Mouse (Mus musculus) hindbrain, postnatal 0 days (tissue): Measurements from ENCODE around the gene Stat2. TPM values are rescaled to one million over a fixed set of nuclear protein-coding genes. Genes with fewer than 3 reads are reported as not detected.

Experiments used
- ATAC-seq: fragments of 200-750 bp; cut with Nextera tagmentation; 2 replicates; pipeline ENCODE4 v1.8.0; 2017; ENCODE audit warnings: mild to moderate bottlenecking, moderate TSS enrichment, moderate library complexity
- DNase-seq: peaks from one replicate; pipeline ENCODE4 v3.0.0-alpha.2; 2015; ENCODE audit warnings: low spot score
- H3K27ac ChIP-seq: fragments of 300-500 bp; sonication (generic); 2 replicates; pipeline ENCODE4 v1.5.1; 2014; ENCODE audit warnings: mild to moderate bottlenecking
- H3K27me3 ChIP-seq: fragments of 300-500 bp; sonication (generic); 2 replicates; pipeline ENCODE4 v1.6.1; 2014; ENCODE audit warnings: low read length, mixed read lengths; ENCODE audit not compliant: insufficient read depth
- H3K36me3 ChIP-seq: fragments of 300-500 bp; sonication (generic); 2 replicates; pipeline ENCODE4 v1.6.1; 2014; ENCODE audit warnings: low read length, mixed read lengths; ENCODE audit not compliant: insufficient read depth
- H3K4me1 ChIP-seq: fragments of 300-500 bp; sonication (generic); 2 replicates; pipeline ENCODE4 v1.6.1; 2014; ENCODE audit warnings: antibody characterized with exemption, low read length, mixed read lengths; ENCODE audit not compliant: insufficient read depth
- H3K4me2 ChIP-seq: fragments of 300-500 bp; sonication (generic); 2 replicates; pipeline ENCODE4 v1.6.1; 2014; ENCODE audit warnings: low read depth, mild to moderate bottlenecking, low read length, moderate library complexity, mixed read lengths
- H3K4me3 ChIP-seq: fragments of 300-500 bp; sonication (generic); 2 replicates; pipeline ENCODE4 v1.5.1; 2014; ENCODE audit warnings: low read length
- H3K9ac ChIP-seq: fragments of 300-500 bp; sonication (generic); replicated peaks from 2 replicates; pipeline ENCODE4 v1.6.1; 2014; ENCODE audit warnings: mild to moderate bottlenecking, low read length, moderate library complexity, mixed read lengths
- H3K9me3 ChIP-seq: fragments of 300-500 bp; sonication (generic); 2 replicates; pipeline ENCODE4 v1.6.1; 2016; ENCODE audit warnings: low read length, mixed read lengths
- CTCF ChIP-seq: IDR thresholded peaks from 2 replicates; pipeline ENCODE4 v1.5.1; 2016; ENCODE audit warnings: antibody characterized with exemption, control low read depth, low read depth
- WGBS: fragments of 180-500 bp; shearing (Covaris S2); extraction: QIAGEN DNeasy Blood & Tissue Kit; methylation state at CpG from one replicate; pipeline ENCODE4 v1.1.7; 2014; 5-methylcytosine and 5-hydroxymethylcytosine counted together
- polyA plus RNA-seq: library from polyadenylated mRNA; unstranded; fragments of >200 nt; fragmentation: Nextera tagmentation; extraction: Ambion mirVana; gene quantifications from 2 replicates; pipeline ENCODE4 v1.2.1, GENCODE M21; 2015
- total RNA-seq: library from RNA; depleted of rRNA; stranded (reverse); fragments of >200 nt; gene quantifications from 2 replicates; pipeline ENCODE4 v1.2.3, GENCODE M21; 2014

The Stat2 gene
- total and polyA plus RNA-seq, 2 experiments from 2014 or later = 8.5 to 9.7 TPM

GRCm38 (mm10) chr10:128240131-128240530 lies 30.2 kb upstream of the Stat2 start:
- no peaks in the 10 kb centered on the region for H3K27me3 ChIP-seq
- DNase-seq (no peak), ATAC-seq (no peak)
- WGBS = 91% methylated on average over 18 of the region's 18 CpGs
- no peak overlapping the region for H3K27ac ChIP-seq
- H3K9me3 ChIP-seq = no peaks in the 10 kb centered on the region
- TF ChIP-seq CTCF = no peak
- no peaks in the 10 kb centered on the region for H3K4me1 ChIP-seq
- no peak overlapping the region for H3K4me3 ChIP-seq
- H3K9ac ChIP-seq = no peak overlapping the region
- peaks cover 19% of the 10 kb centered on the region for H3K36me3 ChIP-seq
- no peak overlapping the region for H3K4me2 ChIP-seq

GRCm38 (mm10) chr10:128243252-128243651 lies 27.1 kb upstream of the Stat2 start:
- TF ChIP-seq CTCF = no peak

GRCm38 (mm10) chr10:128244121-128244520 lies 26.2 kb upstream of the Stat2 start:
- no peaks in the 10 kb centered on the region for H3K4me1 ChIP-seq
- no peak for TF ChIP-seq CTCF
- DNase-seq (no peak), ATAC-seq (no peak)
- 96% methylated on average over 15 of the region's 15 CpGs for WGBS
- no peak overlapping the region for H3K27ac ChIP-seq
- H3K27me3 ChIP-seq = no peaks in the 10 kb centered on the region
- no peak overlapping the region for H3K9ac ChIP-seq
- H3K36me3 ChIP-seq = peaks cover 19% of the 10 kb centered on the region
- H3K4me2 ChIP-seq = no peak overlapping the region
- H3K4me3 ChIP-seq = no peak overlapping the region
- H3K9me3 ChIP-seq = no peaks in the 10 kb centered on the region

More at GRCm38 (mm10) chr10:128243252-128243651, 27.1 kb upstream of the Stat2 start:
- no peak for ATAC-seq
- Histone ChIP-seq H3K27me3 (no peaks in the 10 kb centered on the region), H3K4me2 (no peak overlapping the region), H3K4me3 (no peak overlapping the region), H3K36me3 (peaks cover 19% of the 10 kb centered on the region), H3K4me1 (no peaks in the 10 kb centered on the region), H3K9me3 (no peaks in the 10 kb centered on the region), H3K27ac (no peak overlapping the region), H3K9ac (no peak overlapping the region)
- DNase-seq = no peak
- WGBS = 95% methylated on average over 8 of the region's 8 CpGs

- DNase-seq (peak; percentile 5), ATAC-seq (no peak)
- Histone ChIP-seq H3K4me1 (no peaks in the 10 kb centered on the region), H3K9ac (no peak overlapping the region), H3K4me2 (no peak overlapping the region), H3K36me3 (peaks cover 30% of the 10 kb centered on the region), H3K27ac (no peak overlapping the region), H3K27me3 (no peaks in the 10 kb centered on the region), H3K4me3 (no peak overlapping the region), H3K9me3 (no peaks in the 10 kb centered on the region)
- 77% methylated on average over 17 of the region's 17 CpGs for WGBS
- no peak for TF ChIP-seq CTCF
Observed at GRCm38 (mm10) chr10:128247020-128247732, 23.2 kb upstream of the Stat2 start.

GRCm38 (mm10) chr10:128250565-128250964 lies 19.8 kb upstream of the Stat2 start:
- H3K27me3 ChIP-seq = no peaks in the 10 kb centered on the region
- no peak for ATAC-seq
- H3K27ac ChIP-seq = no peak overlapping the region
- no peak overlapping the region for H3K4me2 ChIP-seq
- TF ChIP-seq CTCF = no peak
- peaks cover 20% of the 10 kb centered on the region for H3K36me3 ChIP-seq
- H3K4me1 ChIP-seq = no peaks in the 10 kb centered on the region
- H3K9me3 ChIP-seq = no peaks in the 10 kb centered on the region
- no peak overlapping the region for H3K9ac ChIP-seq
- no peak for DNase-seq
- H3K4me3 ChIP-seq = no peak overlapping the region
- 91% methylated on average over 13 of the region's 13 CpGs for WGBS

- TF ChIP-seq CTCF = no peak
- DNase-seq (no peak), ATAC-seq (no peak)
- Histone ChIP-seq H3K27me3 (no peaks in the 10 kb centered on the region), H3K9ac (no peak within 1 kb of the TSS), H3K4me3 (no peak within 1 kb of the TSS), H3K36me3 (peaks cover 20% of the 10 kb centered on the region), H3K27ac (no peak within 1 kb of the TSS), H3K4me2 (no peak within 1 kb of the TSS), H3K9me3 (no peaks in the 10 kb centered on the region), H3K4me1 (no peaks in the 10 kb centered on the region)
- WGBS = 79% methylated on average over 4 of the region's 4 CpGs
Observed at GRCm38 (mm10) chr10:128253677-128254255, 16.6 kb upstream of the Stat2 start, which contains the start of gene Apon. Gene Apon, plus strand, starts transcription at chr10:128254096.

GRCm38 (mm10) chr10:128255925-128256324 lies 14.4 kb upstream of the Stat2 start:
- H3K4me1 ChIP-seq = no peaks in the 10 kb centered on the region
- H3K9me3 ChIP-seq = no peaks in the 10 kb centered on the region
- H3K9ac ChIP-seq = no peak overlapping the region
- ATAC-seq (no peak), DNase-seq (no peak)
- no peak overlapping the region for H3K27ac ChIP-seq
- peaks cover 7% of the 10 kb centered on the region for H3K36me3 ChIP-seq
- 91% methylated on average over 8 of the region's 8 CpGs for WGBS
- H3K4me3 ChIP-seq = no peak overlapping the region
- H3K4me2 ChIP-seq = no peak overlapping the region
- TF ChIP-seq CTCF = no peak
- H3K27me3 ChIP-seq = no peaks in the 10 kb centered on the region
